ENCODE assay signal across 9 mouse cellular contexts in the genomic region with DNA sequence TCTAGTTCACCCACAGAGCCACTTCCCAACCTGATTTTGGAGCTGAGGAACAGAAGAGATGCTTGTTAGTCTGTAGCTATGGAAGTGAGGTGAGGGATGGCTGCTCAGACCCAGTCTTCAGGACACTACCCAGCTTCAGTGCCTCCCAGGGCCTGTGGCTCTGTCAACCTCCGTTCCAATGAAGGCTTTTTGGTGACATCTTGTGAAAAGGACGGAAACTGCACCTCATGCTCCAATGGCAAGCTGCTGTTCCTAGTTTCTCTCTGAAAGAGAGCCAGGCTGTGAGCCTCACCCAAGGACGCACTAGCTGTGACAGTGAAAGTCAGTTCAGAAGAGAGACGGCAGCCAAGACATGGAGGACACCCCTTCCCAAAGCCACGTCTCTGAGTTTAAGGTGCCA. TPM values are rescaled to one million over a fixed set of nuclear protein-coding genes. Genes with fewer than 3 reads are reported as not detected.
DNase-seq lines count a peak whose midpoint lies in the region; ATAC-seq and TF ChIP-seq lines count a peak whose summit lies in the region.
"Had no signal": no experiment of that assay in that cellular context is flagged by ENCODE, and none has a peak within 500 bp of the region (broad histone marks: within the 10 kb centered on the region; RNA-seq: fewer than 3 reads in every experiment).

No protein-coding gene starts in this region.

- no peaks in the 10 kb centered on the region for H3K27me3 ChIP-seq in forebrain, postnatal 0 days (ENCODE audit: insufficient read depth, low read length)
- no peaks in the 10 kb centered on the region for H3K27me3 ChIP-seq in forebrain, embryonic 11.5 days (ENCODE audit: control insufficient read depth, insufficient read depth, low read length)
- no peaks in the 10 kb centered on the region for H3K27me3 ChIP-seq in liver, postnatal 0 days (ENCODE audit: insufficient read depth, low read length)
- H3K27me3 ChIP-seq in liver, embryonic 12.5 days (replicated peaks), result no peaks in the 10 kb centered on the region

- TF ChIP-seq EP300 in liver, postnatal 0 days (IDR thresholded peaks at IDR 0.05; ENCODE audit: low read depth), result no peak

- peaks cover 21% of the 10 kb centered on the region for H3K36me3 ChIP-seq in forebrain, postnatal 0 days (ENCODE audit: insufficient read depth)
- H3K36me3 ChIP-seq in forebrain, embryonic 11.5 days (ENCODE audit: control insufficient read depth, insufficient read depth, low read length), result peaks cover 8% of the 10 kb centered on the region
- H3K36me3 ChIP-seq in liver, postnatal 0 days (replicated peaks; ENCODE audit: insufficient read depth, low read length), result peaks cover 19% of the 10 kb centered on the region
- H3K36me3 ChIP-seq in liver, embryonic 12.5 days, result peaks cover 24% of the 10 kb centered on the region

- peak; percentile 70 for DNase-seq in forebrain, postnatal 0 days
- no peak for DNase-seq in forebrain, embryonic 11.5 days (ENCODE audit: low spot score)
- no peak for DNase-seq in liver, postnatal 0 days
- peak; percentile 36 for DNase-seq in cerebellum, adult 8-10 months
- DNase-seq in c-Kit-positive CD71-positive TER-119-positive erythroid progenitor cells, embryonic 14.5 days (ENCODE audit: low spot score), result no peak
- DNase-seq in urinary bladder, postnatal 10 days (ENCODE audit: low spot score), result no peak

- no peak overlapping the region for H3K4me2 ChIP-seq in forebrain, postnatal 0 days (ENCODE audit: low read depth)
- H3K4me2 ChIP-seq in forebrain, embryonic 11.5 days (ENCODE audit: low read depth, low read length, severe bottlenecking), result no peak overlapping the region
- no peak overlapping the region for H3K4me2 ChIP-seq in liver, postnatal 0 days (ENCODE audit: low read depth, low read length)
- H3K4me2 ChIP-seq in liver, embryonic 12.5 days, result no peak overlapping the region

- peak; percentile 74 for TF ChIP-seq CTCF in forebrain, postnatal 0 days (IDR thresholded peaks at IDR 0.05; ENCODE audit: low read depth)
- peak; percentile 59 for TF ChIP-seq CTCF in liver, postnatal 0 days (IDR thresholded peaks at IDR 0.05; ENCODE audit: low read depth)

- H3K9me3 ChIP-seq in forebrain, postnatal 0 days (ENCODE audit: low read length), result no peaks in the 10 kb centered on the region
- H3K9me3 ChIP-seq in forebrain, embryonic 11.5 days (ENCODE audit: control insufficient read depth, low read length), result no peaks in the 10 kb centered on the region
- no peaks in the 10 kb centered on the region for H3K9me3 ChIP-seq in liver, postnatal 0 days (ENCODE audit: low read length)
- no peaks in the 10 kb centered on the region for H3K9me3 ChIP-seq in liver, embryonic 12.5 days (replicated peaks)
- H3K9me3 ChIP-seq: G1E had no signal

- ATAC-seq in forebrain, postnatal 0 days, result peak; percentile 60
- ATAC-seq in forebrain, embryonic 11.5 days (replicated peaks; ENCODE audit: low FRiP score), result no peak
- no peak for ATAC-seq in liver, postnatal 0 days
- ATAC-seq in liver, embryonic 12.5 days, result no peak
- ATAC-seq in megakaryocyte progenitor cell, adult 5-6 weeks (replicated peaks; ENCODE audit: poor library complexity), result peak; percentile 57

- H3K9ac ChIP-seq in forebrain, postnatal 0 days, result no peak overlapping the region
- H3K9ac ChIP-seq in forebrain, embryonic 11.5 days (ENCODE audit: low read length), result no peak overlapping the region
- no peak overlapping the region for H3K9ac ChIP-seq in liver, postnatal 0 days (replicated peaks)
- H3K9ac ChIP-seq in liver, embryonic 12.5 days, result no peak overlapping the region

- H3K4me1 ChIP-seq in forebrain, postnatal 0 days (ENCODE audit: insufficient read depth), result no peaks in the 10 kb centered on the region
- H3K4me1 ChIP-seq in forebrain, embryonic 11.5 days (replicated peaks; ENCODE audit: control insufficient read depth, insufficient read depth, low read length), result no peaks in the 10 kb centered on the region
- no peaks in the 10 kb centered on the region for H3K4me1 ChIP-seq in liver, postnatal 0 days (ENCODE audit: insufficient read depth)
- H3K4me1 ChIP-seq in liver, embryonic 12.5 days, result peaks cover 8% of the 10 kb centered on the region; the same call in 1 of the 2 replicates

- 42% methylated on average over 5 of the region's 5 CpGs for WGBS in forebrain, postnatal 0 days
- 45% methylated on average over 5 of the region's 5 CpGs for WGBS in forebrain, embryonic 11.5 days
- WGBS in liver, postnatal 0 days (ENCODE audit: insufficient replicate concordance), result 53% methylated on average over 5 of the region's 5 CpGs
- WGBS in liver, embryonic 12.5 days (ENCODE audit: insufficient replicate concordance), result 53% methylated on average over 5 of the region's 5 CpGs

- no peak overlapping the region for H3K4me3 ChIP-seq in forebrain, postnatal 0 days (ENCODE audit: low read depth, low read length)
- no peak overlapping the region for H3K4me3 ChIP-seq in forebrain, embryonic 11.5 days (ENCODE audit: low read depth, low read length)
- H3K4me3 ChIP-seq in liver, postnatal 0 days (ENCODE audit: low read depth, low read length), result no peak overlapping the region
- H3K4me3 ChIP-seq in liver, embryonic 12.5 days, result no peak overlapping the region

- H3K27ac ChIP-seq in forebrain, postnatal 0 days (ENCODE audit: low read depth, low read length), result no peak overlapping the region
- H3K27ac ChIP-seq in forebrain, embryonic 11.5 days (ENCODE audit: low read depth, low read length), result no peak overlapping the region
- H3K27ac ChIP-seq in liver, postnatal 0 days (ENCODE audit: low read depth), result no peak overlapping the region
- H3K27ac ChIP-seq in liver, embryonic 12.5 days, result no peak overlapping the region

RNA-seq across cellular contexts. Expression of a gene that starts 7.7 kb away (rescaled TPM):
- total RNA-seq in forebrain, postnatal 0 days (2014; rRNA removed), result 10.5 and 11.9 TPM in 2 replicates
- 17.4 and 19.4 TPM in 2 replicates for polyA plus RNA-seq in forebrain, postnatal 0 days (2015; fragmentation: Nextera tagmentation; extraction: Ambion mirVana)
- polyA plus RNA-seq in forebrain, embryonic 11.5 days (2014; fragmentation: Nextera tagmentation; extraction: Ambion mirVana), result 38.5 and 47.5 TPM in 2 replicates
- polyA plus RNA-seq in liver, postnatal 0 days (2015; fragmentation: Nextera tagmentation; extraction: Ambion mirVana), result 7.5 and 9.5 TPM in 2 replicates
- 30.6 and 33.5 TPM in 2 replicates for polyA plus RNA-seq in liver, embryonic 12.5 days (2016; fragmentation: Nextera tagmentation; extraction: Ambion mirVana)
- 20.7 and 26.2 TPM in 2 replicates for total RNA-seq in megakaryocyte progenitor cell, adult 5-6 weeks (2015)
- total RNA-seq in megakaryocyte progenitor cell, adult 5-6 weeks (2017), result 60.9 and 69.2 TPM in 2 replicates

RNA-seq across cellular contexts. Expression of a gene that starts 16.4 kb away (rescaled TPM):
- 50.4 and 51.7 TPM in 2 replicates for total RNA-seq in forebrain, postnatal 0 days (2014; rRNA removed)
- polyA plus RNA-seq in forebrain, postnatal 0 days (2015; fragmentation: Nextera tagmentation; extraction: Ambion mirVana), result 23.9 and 29.8 TPM in 2 replicates
- polyA plus RNA-seq in forebrain, embryonic 11.5 days (2014; fragmentation: Nextera tagmentation; extraction: Ambion mirVana), result 6.4 and 7.9 TPM in 2 replicates
- 1.8 TPM in 2 replicates for polyA plus RNA-seq in liver, postnatal 0 days (2015; fragmentation: Nextera tagmentation; extraction: Ambion mirVana)
- polyA plus RNA-seq in liver, embryonic 12.5 days (2016; fragmentation: Nextera tagmentation; extraction: Ambion mirVana), result 3.4 and 3.7 TPM in 2 replicates
- total RNA-seq in megakaryocyte progenitor cell, adult 5-6 weeks (2015), result 15.8 and 18.8 TPM in 2 replicates
- total RNA-seq in megakaryocyte progenitor cell, adult 5-6 weeks (2017), result 11.1 and 20.2 TPM in 2 replicates

RNA-seq across cellular contexts. Expression of a gene that starts 45.0 kb away (rescaled TPM):
- total RNA-seq in forebrain, postnatal 0 days (2014; rRNA removed), result 6.8 and 9.1 TPM in 2 replicates
- polyA plus RNA-seq in forebrain, postnatal 0 days (2015; fragmentation: Nextera tagmentation; extraction: Ambion mirVana), result 6.8 and 8.1 TPM in 2 replicates
- polyA plus RNA-seq in forebrain, embryonic 11.5 days (2014; fragmentation: Nextera tagmentation; extraction: Ambion mirVana), result 1.7 and 1.9 TPM in 2 replicates
- 0.09 and 0.11 TPM in 2 replicates for polyA plus RNA-seq in liver, postnatal 0 days (2015; fragmentation: Nextera tagmentation; extraction: Ambion mirVana)
- 0.39 and 0.51 TPM in 2 replicates for polyA plus RNA-seq in liver, embryonic 12.5 days (2016; fragmentation: Nextera tagmentation; extraction: Ambion mirVana)
- not detected in 2 replicates for total RNA-seq in megakaryocyte progenitor cell, adult 5-6 weeks (2015)
- not detected in 2 replicates for total RNA-seq in megakaryocyte progenitor cell, adult 5-6 weeks (2017)
- total RNA-seq: G1E had no signal
- polyA plus RNA-seq: G1E had no signal

Comparison
In these comparisons a context has a peak if more than half of its experiments do, and no peak if none do; other contexts are left out.
1. ATAC-seq: peak in forebrain, postnatal 0 days (single experiment) and megakaryocyte progenitor cell, adult 5-6 weeks (single experiment); none in forebrain, embryonic 11.5 days (single experiment), liver, postnatal 0 days (single experiment) and liver, embryonic 12.5 days (single experiment).
2. DNase-seq: peak in forebrain, postnatal 0 days (single experiment) and cerebellum, adult 8-10 months (single experiment); none in forebrain, embryonic 11.5 days (single experiment), liver, postnatal 0 days (single experiment), c-Kit-positive CD71-positive TER-119-positive erythroid progenitor cells, embryonic 14.5 days (single experiment) and urinary bladder, postnatal 10 days (single experiment).